Mouse (Mus musculus): ENCODE results near the gene Ccdc102a. TPM values are rescaled to one million over a fixed set of nuclear protein-coding genes. Genes with fewer than 3 reads are reported as not detected.

Ccdc102a gene
- total RNA-seq (2023): 1 to 10 TPM; 4.3 to 6.6 TPM

GRCm38 (mm10) chr8:94917851-94918495 lies at the start of gene Ccdc102a:
Gene Ccdc102a (minus strand): TSS chr8:94918098.

GRCm38 (mm10) chr8:94923405-94923804 lies 5.5 kb upstream of the Ccdc102a start, which contains the start of gene Adgrg5:
Gene Adgrg5 (plus strand): TSS chr8:94923694.

GRCm38 (mm10) chr8:94876197-94876730 lies 41.6 kb downstream of the Ccdc102a start, which contains the start of gene Dok4:
Gene Dok4 (minus strand): TSS chr8:94876330.

GRCm38 (mm10) chr8:94857346-94858173 lies 60.3 kb downstream of the Ccdc102a start, which contains the start of gene Polr2c:
Gene Polr2c (plus strand): TSS chr8:94857450.

Other genes with a start within 250 kb of the Ccdc102a start
- gene Pllp, start 221.8 kb downstream of the Ccdc102a start, total RNA-seq (2023): not detected
- not detected for gene Ccl22, start 172.5 kb downstream of the Ccdc102a start, total RNA-seq (2023)
- gene Cx3cl1, start 146.1 kb downstream of the Ccdc102a start, total RNA-seq (2023): not detected
- gene Ccl17, start 107.6 kb downstream of the Ccdc102a start, total RNA-seq (2023): not detected
- gene Coq9, start 79.8 kb downstream of the Ccdc102a start, total RNA-seq (2023): 10 to 100 TPM; 21.0 to 27.6 TPM
- 10 to 100 TPM; 36.3 to 51.7 TPM for gene Ciapin1, start 79.7 kb downstream of the Ccdc102a start, total RNA-seq (2023)
- 10 to 100 TPM; 39.0 to 47.2 TPM for gene Polr2c, start 60.6 kb downstream of the Ccdc102a start, total RNA-seq (2023)
- 1 to 10 TPM in 1 of 2 experiments, under 1 TPM in 1; 0.98 to 1.5 TPM for gene Dok4, start 41.8 kb downstream of the Ccdc102a start, total RNA-seq (2023)
- 10 to 100 TPM; 15.3 to 17.1 TPM for gene Adgrg5, start 5.6 kb upstream of the Ccdc102a start, total RNA-seq (2023)
- 10 to 100 TPM; 12.6 to 15.6 TPM for gene Adgrg1, start 56.7 kb upstream of the Ccdc102a start, total RNA-seq (2023)
- 100 to 1,000 TPM; 128 to 166 TPM for gene Adgrg3, start 99.6 kb upstream of the Ccdc102a start, total RNA-seq (2023)
- gene Drc7, start 137.0 kb upstream of the Ccdc102a start, total RNA-seq (2023): under 1 TPM; 0.51 to 0.99 TPM
- gene Katnb1, start 163.1 kb upstream of the Ccdc102a start, total RNA-seq (2023): 10 to 100 TPM; 11.5 to 14.7 TPM

Measured in neutrophil, adult 59 days (primary cell).